Mouse (Mus musculus) urinary bladder, adult 2 months (tissue): ENCODE measurements around the gene Itgb1. TPM values are rescaled to one million over a fixed set of nuclear protein-coding genes. Genes with fewer than 3 reads are reported as not detected.

Experiments
- DNase-seq: peaks from one replicate; pipeline ENCODE4 v3.0.0; 2022; ENCODE audit warnings: low spot score
- polyA plus RNA-seq: library from polyadenylated mRNA; depleted of rRNA; stranded (reverse); fragments of >200 nt; gene quantifications from 2 replicates; pipeline ENCODE4 v1.2.3, GENCODE M21; 2012; rRNA removed

Gene Itgb1
- polyA plus RNA-seq, 1 experiment = 398 TPM

DNA sequence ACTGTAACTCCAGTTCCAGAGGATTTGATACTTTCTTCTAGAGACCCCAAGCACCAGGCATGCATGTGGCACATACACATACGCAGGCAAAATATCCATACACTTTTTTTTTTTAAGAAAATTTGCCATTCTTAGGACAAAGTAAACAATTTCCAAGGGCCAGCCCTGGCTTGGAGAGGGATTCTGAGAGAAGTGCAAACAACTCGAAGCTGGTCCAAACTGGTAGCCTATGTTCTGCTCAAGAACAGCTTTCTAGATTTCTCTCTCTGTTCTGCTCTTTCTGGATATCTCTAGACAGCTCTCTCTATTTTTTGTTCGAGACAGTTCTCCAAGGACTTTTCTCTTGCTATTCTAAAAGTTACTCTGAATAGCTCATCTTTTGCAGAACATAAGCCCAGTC, 3.5 kb upstream of the Itgb1 start:
- no peak for DNase-seq

DNA sequence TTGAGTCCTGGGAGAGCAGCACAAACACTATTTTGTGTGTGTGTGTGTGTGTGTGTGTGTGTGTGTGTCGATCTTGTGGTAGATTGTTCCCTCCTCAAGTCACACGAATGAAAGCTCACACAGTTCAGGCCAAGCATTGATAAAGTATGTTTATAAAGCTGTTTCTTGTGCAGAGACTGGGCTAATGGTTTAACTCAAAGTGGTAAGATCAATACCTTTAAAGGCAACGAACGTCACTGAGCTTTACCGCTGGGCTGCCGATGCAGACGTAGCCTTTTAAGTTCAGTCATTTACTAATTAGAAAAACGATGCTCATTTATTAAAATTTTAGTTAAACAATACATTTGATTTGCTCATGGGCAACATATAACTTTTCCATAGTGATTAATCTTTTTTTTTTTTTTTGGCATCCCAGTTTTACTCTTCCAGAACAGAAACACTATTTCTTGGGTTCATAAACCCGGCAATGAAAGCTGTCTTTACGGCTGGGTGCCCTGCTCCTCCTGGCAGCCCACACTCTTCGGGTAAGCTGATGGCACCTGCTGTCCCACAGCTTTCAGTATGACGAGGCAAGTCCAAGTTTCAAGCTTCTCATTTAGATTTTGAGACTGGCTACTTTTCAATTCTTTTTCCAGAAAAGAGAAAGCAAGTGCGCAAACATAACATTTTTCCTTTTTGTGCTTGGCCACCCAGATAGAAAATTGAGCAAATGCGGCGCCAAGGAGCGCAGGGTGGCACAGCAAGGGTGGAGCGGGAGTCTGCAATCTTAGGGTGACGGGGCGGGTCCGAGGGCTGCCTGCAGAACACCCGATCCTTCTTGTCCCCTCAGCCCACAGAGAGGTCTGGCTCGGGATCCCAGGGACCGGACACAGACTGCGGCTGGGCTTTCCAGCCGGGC, 596 bp upstream of the Itgb1 start:
- DNase-seq = no peak

DNA sequence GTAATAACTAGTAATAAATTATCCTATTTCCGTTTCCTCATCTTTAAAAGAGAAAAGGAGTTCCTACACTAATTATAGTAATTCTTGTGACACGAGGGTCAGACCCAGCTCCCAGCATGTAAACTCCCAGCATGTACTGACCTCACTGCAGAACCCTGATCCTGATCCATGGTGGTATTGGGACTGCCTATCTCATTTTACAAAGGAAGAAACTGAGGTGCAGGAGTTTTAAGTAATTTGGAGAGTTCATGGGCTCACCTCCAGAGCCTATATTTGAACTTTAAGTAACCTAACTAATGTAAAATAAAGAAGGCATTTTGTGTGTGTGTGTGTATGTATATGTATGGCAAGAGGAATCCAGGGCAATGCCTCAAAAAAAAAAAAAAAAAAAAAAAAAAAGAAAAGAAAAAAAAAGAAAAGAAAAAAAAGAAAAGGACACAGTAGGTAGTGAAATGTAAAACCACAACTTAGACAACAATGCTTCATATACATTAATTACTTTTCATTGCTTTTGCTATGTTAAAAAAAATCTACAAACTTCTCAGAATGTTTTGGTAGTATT, 1.1 kb downstream of the Itgb1 start:
- DNase-seq = no peak

DNA sequence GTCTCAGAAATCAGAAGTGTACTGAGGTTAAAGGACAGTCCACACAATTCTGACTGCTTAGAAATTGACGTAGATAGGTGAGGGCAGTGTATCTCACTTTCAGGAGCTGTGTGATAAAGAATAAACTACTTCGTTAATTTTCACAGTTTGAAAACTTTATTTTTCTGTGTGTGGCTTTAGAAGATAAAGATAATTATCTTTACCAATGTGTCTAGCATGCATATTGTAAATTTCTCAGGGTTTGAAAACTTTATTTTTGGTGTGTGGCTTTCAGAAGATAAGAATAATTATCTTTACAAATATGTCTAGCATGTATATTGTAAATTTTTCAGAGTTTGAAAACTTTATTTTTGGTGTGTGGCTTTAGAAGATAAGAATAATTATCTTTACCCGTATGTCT, 3.2 kb downstream of the Itgb1 start:
- no peak for DNase-seq

DNA sequence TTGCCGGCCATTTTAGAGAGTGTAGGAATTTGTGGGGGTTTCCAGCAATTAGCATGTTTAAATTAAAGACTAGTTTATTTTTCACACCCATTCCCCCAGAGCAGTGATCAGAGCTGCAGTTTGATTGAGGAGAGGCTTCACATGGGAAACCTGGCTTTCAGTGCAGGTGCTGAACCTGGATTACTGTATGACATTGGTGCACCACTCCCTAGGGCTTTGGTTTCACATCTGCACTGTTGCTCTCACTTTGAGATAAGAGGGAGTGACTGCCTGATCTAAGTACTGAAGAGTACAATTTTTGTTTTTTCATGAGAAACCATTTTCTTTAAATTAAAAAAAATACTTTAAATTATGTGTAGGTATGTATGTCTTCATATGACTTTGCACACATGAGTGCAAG, 4.6 kb downstream of the Itgb1 start:
- DNase-seq = no peak

DNA sequence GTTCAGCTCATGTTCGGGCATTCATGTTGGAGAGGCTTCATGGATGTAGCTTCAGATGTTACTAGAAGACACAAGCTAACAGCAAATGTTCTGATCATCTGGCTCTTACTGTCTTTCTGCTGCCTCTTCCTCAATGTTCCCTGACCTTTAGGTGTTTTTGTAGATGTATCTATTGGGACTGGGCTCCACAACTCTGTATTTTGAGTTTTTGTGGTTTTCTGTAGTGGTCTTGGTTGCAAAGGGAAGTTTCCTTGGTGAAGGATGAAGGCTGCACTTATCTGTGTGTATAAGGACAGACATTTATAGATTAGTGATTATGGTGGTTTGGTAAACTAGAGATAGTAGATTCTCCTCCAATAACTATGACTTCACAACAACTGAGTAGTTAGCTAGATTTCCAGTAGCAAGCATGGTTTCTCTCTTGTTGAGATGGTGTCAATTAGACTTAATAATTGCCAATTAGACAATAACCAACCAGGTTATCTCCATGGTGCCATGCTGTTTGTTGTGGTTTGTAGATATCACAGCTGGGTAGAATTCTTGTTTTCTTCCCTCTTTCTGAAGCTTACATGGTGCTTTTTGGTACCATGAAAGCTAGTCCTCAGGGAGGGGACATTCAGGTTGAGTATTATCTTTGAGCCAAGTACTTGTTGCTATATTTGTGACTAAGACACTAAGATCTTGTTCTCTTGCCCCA, 11.4 kb downstream of the Itgb1 start:
- no peak for DNase-seq

DNA sequence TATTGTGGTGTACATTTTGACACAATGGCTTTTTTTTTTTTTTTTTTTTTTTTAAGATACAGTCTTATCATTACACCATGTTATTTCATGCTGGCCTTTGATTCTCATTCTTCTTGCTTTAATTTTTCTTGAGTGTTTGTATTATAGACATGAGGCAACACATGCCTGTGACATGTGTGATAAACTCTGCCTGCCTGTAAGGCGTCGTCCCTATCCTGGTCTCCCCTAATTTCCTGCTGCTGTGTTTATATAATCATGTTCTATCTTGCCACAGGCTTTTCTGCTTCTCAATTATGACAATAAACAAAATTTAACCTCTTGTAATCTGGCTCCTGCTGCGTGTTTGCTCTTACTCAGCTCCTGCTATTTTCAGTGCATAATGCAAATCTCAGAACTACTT, 12.5 kb downstream of the Itgb1 start:
- DNase-seq = no peak

DNA sequence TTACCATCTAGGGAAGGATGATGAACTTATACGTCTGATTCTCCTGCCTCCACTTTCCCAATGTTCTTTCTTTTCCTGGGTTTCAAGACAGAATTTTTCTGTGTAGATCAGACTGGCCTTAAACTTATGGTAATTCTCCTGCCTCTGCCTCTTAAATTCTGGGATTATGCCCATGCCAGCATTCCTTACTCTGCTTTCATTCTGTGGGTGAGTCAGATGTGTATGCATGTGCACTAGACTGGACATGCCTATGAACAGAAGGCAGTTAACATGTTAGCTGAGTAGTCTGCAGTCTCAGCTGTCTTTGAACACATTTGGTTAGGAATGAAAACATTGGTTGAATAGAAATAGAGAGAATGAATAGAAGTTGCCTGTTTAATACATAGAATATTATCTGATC, 18.9 kb downstream of the Itgb1 start:
- DNase-seq = no peak

DNA sequence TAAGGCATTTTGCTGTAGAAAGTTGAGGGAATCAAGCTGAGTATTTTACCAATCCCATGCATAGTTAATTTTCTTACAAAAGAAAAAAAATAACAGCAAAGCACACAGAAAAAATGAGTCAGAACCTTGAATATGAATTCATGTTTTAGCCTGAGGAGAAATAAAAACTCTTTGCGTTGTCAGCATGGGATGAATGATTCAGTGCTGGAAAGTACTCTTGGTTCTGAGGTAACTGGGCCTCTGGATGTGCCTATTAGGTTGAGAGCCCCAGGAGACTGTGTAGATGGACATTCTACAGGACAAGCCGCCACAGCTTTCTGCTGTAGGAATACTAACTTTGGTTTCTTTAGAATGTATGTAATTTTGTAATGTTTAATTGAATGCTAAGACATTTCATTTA, 19.4 kb downstream of the Itgb1 start:
- no peak for DNase-seq

DNA sequence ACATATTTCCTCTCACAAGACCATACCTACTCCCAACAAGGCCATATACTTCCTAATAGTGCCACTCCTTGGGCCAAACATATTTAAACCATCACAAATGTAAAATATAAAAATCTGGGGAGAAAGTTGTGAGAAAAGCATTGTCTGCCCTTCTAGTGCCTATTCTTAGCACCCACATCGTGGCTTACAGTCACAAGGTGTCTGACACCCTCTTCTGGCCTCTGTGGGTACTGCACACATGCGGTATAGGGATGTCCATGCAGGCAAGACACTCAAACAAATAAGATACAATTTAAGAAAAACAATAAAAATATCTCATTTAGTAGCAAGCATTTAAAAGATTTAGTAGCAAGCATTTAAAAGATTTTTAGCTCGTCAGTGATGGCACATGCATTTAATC, 23.8 kb downstream of the Itgb1 start:
- DNase-seq = peak; percentile 56

DNA sequence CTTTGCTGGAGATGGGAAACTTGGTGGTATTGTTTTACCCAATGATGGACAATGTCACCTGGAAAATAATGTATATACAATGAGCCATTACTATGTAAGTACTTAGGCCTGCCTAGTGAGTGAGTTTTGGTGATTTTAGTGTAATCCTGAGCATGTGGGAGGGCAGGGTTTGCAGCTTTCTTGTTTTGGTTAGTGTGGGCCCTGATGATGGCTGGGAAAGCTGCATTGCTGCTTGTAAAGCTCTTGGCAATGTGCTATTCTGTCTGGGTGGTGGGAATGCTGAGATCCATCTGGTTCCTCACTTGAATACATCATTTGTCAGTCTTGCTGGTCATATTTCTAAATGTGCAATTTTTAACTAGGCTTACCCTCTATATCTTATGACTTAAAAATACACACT, 30.7 kb downstream of the Itgb1 start:
- no peak for DNase-seq

DNA sequence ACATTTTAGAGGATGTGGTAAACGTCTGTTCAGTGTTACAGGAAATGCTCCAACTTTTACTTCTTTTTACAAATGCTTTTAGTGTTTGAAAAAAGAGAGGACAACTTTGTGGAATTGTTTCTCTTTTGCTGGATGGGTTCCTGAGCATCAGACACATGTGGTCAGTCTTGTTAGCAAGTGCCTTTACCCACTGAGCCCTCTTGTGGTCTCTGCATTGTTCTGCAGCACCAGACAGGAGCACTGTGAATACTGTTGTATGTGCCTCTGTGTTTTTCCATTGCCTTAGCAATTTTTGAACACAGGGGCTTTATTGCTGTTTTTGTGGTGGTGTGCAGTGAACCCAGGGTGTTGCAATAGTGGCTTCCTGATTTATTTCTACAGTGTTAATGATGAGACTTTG, 39.4 kb downstream of the Itgb1 start:
- DNase-seq = no peak

DNA sequence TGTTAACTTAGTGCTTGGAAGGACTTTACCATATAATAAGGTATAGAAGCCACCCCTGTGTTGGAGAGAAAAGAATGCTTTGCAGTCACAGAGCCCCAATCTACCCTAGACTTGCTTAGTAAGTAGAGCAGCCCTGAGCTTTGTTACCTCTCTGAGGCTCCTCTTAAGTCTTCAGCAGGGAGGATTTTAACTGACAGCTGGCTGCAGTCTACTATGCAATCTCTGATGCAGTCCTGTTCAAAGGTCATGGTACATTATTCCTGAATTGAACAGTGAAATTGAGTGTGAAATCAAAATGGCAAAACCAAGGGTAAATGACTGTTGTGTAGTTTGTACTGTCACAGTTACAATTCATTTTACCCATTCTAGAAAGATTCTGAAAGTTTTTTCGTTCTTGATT, 41.8 kb downstream of the Itgb1 start:
- no peak for DNase-seq

DNA sequence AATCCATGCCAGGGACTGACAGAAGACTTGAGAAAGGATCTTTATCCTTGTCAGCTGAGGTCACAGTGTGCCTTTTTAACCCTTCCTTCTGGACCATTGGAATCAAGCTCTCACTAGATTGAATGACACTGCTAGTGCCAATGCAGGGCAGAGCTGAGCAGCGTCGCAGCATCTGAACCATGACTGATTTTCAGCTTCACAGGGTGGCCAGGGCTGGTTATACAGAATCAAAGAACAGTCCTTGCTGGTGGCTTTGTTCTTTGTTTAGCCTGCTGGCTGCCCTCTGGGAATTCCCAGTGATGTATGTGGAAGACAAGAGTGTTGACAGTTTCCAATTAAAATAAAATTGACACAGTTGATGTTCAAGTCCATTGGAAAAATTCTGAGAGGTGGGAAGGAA, 46.8 kb downstream of the Itgb1 start:
- DNase-seq = no peak

DNA sequence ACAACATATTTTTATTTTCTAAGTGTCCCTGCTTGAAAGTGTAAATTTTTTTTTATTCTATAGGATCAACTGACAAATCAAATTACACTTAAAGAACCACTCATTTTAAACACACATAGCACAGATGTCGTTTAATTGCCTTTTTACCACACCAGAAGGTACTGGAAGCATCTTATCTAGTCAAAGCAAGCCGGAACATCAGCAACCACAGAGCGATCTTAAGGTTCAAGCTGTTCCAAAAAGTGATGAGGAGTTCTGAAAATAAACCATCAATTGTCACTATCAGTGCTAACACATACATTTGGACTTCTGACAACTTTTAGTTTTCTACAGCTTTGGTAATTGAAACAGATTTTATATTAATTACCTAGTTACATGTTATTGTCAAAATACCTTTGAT, 48.7 kb downstream of the Itgb1 start:
- DNase-seq = no peak

DNA sequence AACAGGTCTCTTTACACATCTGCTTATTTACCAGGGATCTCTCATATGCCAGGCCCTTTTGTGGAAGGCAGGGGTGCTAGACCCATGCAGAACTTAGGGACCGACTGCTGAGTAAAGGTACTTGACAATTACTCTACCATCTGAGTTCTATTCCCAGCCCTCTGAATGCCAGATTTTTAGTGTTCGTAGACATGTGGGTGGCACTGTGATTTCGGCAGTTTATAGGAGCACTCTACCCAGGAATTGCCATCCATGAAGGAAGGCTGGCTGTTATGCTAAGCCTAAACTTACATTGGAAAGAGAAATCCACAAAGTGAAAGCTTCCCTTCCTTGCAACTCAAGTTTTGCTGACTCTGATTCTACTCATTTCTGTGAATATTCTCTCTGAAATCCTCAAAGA, 50.2 kb downstream of the Itgb1 start:
- DNase-seq = no peak

Other genes starting within 250 kb of the Itgb1 start
- not detected in 2 replicates for gene Gm3952, start 113.0 kb downstream of the Itgb1 start, polyA plus RNA-seq